Mouse (Mus musculus) embryo, embryonic 11 days (tissue): ENCODE results near the gene Axin1.
A peak's percentile ranks its signal among the peaks of the same experiment; 100 is the strongest.

ENCODE experiments used
- DNase-seq: peaks from one replicate; pipeline ENCODE4 v3.0.0-alpha.2; 2015

Axin1 gene

DNA sequence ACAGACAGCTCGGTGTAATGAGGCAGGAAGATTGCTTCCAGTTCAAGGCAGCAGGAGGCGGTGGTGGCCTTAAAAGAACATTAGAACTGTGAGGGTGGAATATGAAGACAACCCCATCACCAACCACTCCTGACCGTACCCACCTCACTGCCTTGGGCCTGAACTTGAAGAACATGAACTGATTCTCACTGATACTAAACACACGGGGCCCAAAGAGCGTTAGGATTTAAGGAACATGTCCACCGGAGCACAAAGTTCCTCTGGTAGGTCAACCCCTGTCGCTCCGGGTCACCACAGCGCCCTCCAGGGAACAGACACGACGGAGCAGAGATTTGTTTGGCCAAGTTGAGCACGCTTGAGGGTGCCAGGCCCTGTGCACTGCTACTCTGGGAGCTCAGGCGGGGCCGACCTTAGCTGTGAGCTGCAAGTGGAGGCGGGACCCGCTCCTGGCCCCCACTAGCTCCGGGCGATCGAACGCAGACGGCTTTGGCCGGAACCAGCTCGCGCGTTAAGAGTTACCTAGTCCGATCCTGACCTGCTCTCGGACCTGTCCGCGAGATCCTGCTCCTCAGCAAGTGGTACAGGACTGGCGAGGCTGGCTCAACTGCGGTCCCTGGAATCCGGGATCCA is 105.1 kb downstream of the Axin1 start:
- no peak for DNase-seq

DNA sequence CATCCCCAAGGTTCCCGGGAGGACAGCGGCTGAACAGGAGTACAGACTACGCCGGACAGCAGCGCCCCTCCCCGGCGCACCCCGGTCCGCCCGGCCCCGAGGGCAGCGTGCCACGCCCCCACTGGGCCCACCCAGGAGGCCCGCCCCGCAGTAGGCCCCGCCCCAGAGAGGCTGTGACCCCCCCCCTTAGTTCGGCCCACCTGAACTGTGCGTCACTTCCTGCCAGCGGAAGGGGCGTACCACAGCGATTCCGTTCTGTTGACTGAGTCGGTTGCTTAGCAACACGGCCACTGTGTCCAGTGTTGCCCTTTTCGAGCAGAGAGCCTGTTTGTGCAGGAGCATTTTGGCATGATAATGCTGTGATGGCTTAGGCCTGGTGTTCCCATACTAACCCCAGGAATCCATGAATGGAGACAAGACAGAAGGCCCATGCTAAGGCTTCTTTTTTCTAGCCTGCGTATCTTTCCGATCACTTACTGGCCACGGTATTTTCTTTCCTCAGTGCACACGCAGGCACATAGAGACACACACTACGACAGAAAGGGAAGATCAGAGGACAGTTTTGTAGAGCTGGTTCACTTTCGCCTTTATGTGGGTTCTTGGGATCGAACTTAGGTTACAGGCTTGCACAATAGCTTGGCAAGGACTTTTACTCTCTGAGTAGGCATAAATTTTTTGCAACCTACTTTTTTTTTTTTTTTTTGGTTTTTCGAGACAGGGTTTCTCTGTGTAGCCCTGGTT is 105.8 kb downstream of the Axin1 start, which contains the start of gene Fam234a:
TSS of gene Fam234a (minus strand) at position 142 of the 741 bp plus-strand sequence.
- peak; percentile 98 for DNase-seq
